Mouse (Mus musculus): ENCODE data around the gene Ttc39b. TPM values are rescaled to one million over a fixed set of nuclear protein-coding genes. Genes with fewer than 3 reads are reported as not detected.

The Ttc39b gene
- polyA plus RNA-seq (2015; fragmentation: Nextera tagmentation; extraction: Ambion mirVana) = 5.6 and 6.0 TPM in 2 replicates

DNA sequence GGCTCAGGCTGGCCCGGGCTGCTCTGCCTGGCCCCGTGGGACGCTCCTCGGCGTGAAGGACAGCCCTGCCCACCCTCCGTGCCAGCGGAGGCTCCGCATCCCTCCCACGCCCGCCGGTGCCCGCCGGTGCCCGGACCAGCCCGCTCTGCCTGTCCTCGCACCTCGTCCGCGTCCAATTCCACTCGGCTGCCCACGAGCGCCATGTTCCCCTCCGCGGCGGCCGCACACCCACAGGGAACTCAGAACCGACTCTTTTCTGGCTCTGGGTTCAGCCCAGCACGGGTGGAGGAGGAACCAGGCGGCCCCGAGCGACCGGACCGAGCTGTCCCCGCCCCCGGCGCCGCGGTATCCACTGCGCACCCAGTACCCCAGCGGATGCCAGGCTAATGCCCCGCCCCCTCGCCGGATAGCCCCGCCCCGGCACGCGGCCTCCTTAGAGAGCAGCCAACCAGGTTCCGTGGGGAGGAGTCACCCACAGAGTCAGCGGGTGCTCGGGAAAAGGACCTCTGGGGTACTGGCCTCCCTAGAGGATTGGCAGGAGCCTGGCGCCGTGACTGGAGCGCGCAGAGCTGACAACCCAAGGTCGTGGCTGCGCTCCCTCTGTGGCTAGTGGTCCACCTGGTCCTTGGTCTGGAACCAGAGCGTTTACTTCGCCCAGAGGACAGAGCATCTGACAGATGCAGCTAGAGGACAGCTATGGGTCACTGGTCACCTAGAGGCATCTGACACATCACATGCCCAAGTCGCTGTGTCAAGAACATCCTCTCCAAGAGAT, at the start of gene Ttc39b:
Gene Ttc39b, minus strand, starts transcription at position 346 of the 775 bp plus-strand sequence.
- peaks cover 12% of the 10 kb centered on the region; the same call in 1 of the 2 replicates for H3K4me1 ChIP-seq
- H3K27ac ChIP-seq = no peak within 1 kb of the TSS
- H3K9ac ChIP-seq = peak within 1 kb of the TSS; percentile 44
- H3K9me3 ChIP-seq = no peaks in the 10 kb centered on the region
- no peaks in the 10 kb centered on the region; the same call in 1 of the 2 replicates for H3K27me3 ChIP-seq (replicated peaks)
- ATAC-seq (replicated peaks) = peak; percentile 99
- no peaks in the 10 kb centered on the region for H3K36me3 ChIP-seq (replicated peaks)
- peak within 1 kb of the TSS; percentile 96 for H3K4me2 ChIP-seq
- WGBS = under 1% methylated on average over 54 of the region's 59 CpGs
- peak within 1 kb of the TSS; percentile 74 for H3K4me3 ChIP-seq

DNA sequence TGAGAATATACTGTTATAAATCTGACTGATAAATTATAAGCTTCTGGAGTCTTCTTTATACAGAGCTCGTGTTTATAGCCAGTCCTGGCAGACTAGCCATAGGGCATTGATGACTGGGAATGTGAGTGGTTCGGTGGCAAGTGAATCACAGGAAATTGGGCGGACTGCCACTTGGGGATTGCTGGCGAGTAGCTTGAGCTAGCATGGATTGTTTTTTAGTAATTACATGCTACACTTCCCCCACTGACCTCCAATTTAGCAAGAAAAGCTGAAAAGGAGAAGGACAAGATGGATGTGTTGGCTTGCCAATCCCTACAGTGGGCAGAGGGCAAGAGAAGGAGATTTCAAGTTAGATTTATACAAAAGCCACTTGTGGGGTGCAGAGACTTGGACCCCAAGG, 49.3 kb upstream of the Ttc39b start:
- WGBS = 73% methylated on average over 4 of the region's 4 CpGs
- Histone ChIP-seq H3K27me3 (replicated peaks) (no peaks in the 10 kb centered on the region), H3K4me1 (no peaks in the 10 kb centered on the region), H3K27ac (no peak overlapping the region), H3K9ac (no peak overlapping the region), H3K4me2 (no peak overlapping the region), H3K36me3 (replicated peaks) (no peaks in the 10 kb centered on the region), H3K4me3 (no peak overlapping the region), H3K9me3 (no peaks in the 10 kb centered on the region)
- ATAC-seq (replicated peaks) = no peak

DNA sequence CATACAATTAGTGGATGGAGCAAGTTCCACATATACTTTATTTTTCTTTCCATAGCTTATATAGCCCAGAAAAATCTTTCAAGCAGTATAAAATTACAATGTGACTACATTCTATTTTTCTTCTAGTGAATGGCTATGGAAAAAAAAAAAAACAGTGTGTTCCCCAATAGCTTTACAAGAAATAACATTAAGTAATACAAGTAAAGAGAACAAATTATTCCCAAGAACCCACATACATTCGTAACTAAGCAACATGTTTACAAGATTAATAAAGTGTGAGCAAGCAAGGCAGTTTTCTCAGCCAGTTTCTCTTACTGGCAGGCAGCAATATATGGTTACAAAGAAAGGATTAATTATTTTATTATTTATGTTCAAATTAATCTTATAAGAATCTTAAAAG, 33.7 kb upstream of the Ttc39b start:
- Histone ChIP-seq H3K4me1 (no peaks in the 10 kb centered on the region), H3K27ac (no peak overlapping the region), H3K4me2 (no peak overlapping the region), H3K9me3 (0 out of 2 replicates have a peak, but pooled peaks cover 3% of the 10 kb centered on the region), H3K4me3 (no peak overlapping the region), H3K9ac (no peak overlapping the region), H3K27me3 (replicated peaks) (no peaks in the 10 kb centered on the region), H3K36me3 (replicated peaks) (no peaks in the 10 kb centered on the region)
- 95% methylated on average over 1 of the region's 1 CpGs for WGBS
- ATAC-seq (replicated peaks) = no peak

DNA sequence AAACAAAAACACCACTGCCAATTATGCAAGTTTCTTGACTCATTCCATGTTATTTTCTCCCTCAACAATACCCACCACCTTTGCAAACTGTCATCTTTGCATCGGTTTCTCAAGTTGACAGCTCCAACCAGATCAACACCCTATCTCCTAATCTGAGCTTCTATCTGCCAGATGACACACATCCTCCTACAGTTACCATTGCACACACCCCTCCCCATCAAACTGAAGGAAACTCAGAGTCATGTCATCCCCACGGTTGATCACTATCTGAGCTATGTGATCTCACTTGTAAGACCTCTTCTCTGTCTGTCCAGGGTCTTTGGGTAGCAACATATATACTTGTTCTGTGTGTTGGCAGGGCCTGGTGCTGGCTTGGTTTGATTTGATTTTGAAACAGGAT, 30.7 kb upstream of the Ttc39b start:
- Histone ChIP-seq H3K27ac (no peak overlapping the region), H3K9ac (no peak overlapping the region), H3K27me3 (replicated peaks) (no peaks in the 10 kb centered on the region), H3K4me2 (no peak overlapping the region), H3K4me3 (no peak overlapping the region), H3K36me3 (replicated peaks) (no peaks in the 10 kb centered on the region), H3K9me3 (no peaks in the 10 kb centered on the region), H3K4me1 (no peaks in the 10 kb centered on the region)
- no peak for ATAC-seq (replicated peaks)
- WGBS = 90% methylated on average over 2 of the region's 2 CpGs

DNA sequence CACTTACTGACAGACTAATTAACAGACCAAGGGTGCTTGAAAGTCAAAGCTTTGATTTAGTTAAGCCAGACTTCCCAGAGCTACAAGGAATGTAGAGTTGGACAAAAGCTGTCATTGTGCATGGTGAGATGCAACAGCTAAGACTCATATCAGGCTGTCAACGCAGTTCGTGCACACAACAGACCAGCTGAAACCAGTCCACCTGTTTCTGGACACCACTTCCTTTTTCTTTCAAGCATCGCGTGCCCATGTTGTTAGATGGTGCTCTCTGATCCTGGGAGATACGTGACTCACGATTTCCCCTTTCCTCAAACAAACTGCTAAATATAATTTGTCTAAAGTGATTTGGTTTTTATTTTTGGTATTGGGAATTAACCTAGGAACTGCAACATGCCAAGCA, 29.9 kb upstream of the Ttc39b start:
- WGBS = 74% methylated on average over 6 of the region's 6 CpGs
- Histone ChIP-seq H3K27me3 (replicated peaks) (no peaks in the 10 kb centered on the region), H3K27ac (no peak overlapping the region)

DNA sequence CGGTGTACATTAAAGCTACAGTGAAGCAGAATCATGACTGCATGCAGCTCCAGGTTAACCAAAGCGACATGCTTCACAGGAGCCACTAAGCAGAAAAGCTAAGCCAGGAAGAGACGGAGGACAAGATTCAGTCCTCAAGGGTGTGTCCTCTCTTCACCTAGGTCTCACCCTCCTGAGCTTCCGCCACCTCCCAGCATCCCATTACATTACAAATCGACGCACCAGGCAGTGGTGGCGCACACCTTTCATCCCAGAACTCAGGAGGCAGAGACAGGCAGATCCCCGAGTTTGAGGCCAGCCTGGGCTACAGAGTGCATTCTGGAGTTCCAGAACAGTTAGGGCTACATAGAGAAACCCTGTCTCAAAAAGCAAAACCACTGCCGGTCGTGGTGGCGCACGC, 29.2 kb upstream of the Ttc39b start:
- no peaks in the 10 kb centered on the region for H3K27me3 ChIP-seq (replicated peaks)
- H3K27ac ChIP-seq = no peak overlapping the region
- no peaks in the 10 kb centered on the region for H3K4me1 ChIP-seq
- no peak overlapping the region for H3K9ac ChIP-seq
- H3K4me2 ChIP-seq = no peak overlapping the region
- no peak overlapping the region for H3K4me3 ChIP-seq
- no peaks in the 10 kb centered on the region for H3K9me3 ChIP-seq
- no peak for ATAC-seq (replicated peaks)
- H3K36me3 ChIP-seq (replicated peaks) = no peaks in the 10 kb centered on the region
- WGBS = 97% methylated on average over 12 of the region's 12 CpGs

More for the DNA sequence above, 29.9 kb upstream of the Ttc39b start:
- no peak for ATAC-seq (replicated peaks)
- Histone ChIP-seq H3K4me3 (no peak overlapping the region), H3K9ac (no peak overlapping the region), H3K36me3 (replicated peaks) (no peaks in the 10 kb centered on the region), H3K9me3 (no peaks in the 10 kb centered on the region), H3K4me2 (no peak overlapping the region), H3K4me1 (no peaks in the 10 kb centered on the region)

DNA sequence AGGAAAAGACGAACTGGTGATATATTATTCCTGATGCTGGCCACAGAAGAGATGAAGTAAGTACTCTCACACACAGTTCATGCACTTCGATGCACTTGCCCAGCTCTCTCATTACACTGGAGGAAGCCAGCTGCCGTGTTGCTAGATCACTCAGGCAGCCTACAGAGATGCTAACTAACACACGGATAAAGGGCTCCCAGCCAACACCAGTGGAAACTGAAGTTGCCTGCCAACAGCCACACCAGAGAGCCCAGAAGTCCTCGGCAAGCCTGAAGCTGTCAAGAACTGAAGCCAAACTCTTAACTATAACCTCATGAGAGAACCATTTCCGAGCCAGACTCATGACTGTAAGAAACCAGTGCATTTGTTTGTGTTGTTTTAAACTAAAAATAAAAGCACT, 26.7 kb upstream of the Ttc39b start:
- 60% methylated on average over 6 of the region's 6 CpGs for WGBS
- H3K27ac ChIP-seq = no peak overlapping the region
- ATAC-seq (replicated peaks) = peak; percentile 60; the same call in 1 of the 2 replicates
- H3K36me3 ChIP-seq (replicated peaks) = no peaks in the 10 kb centered on the region
- H3K27me3 ChIP-seq (replicated peaks) = no peaks in the 10 kb centered on the region
- H3K9ac ChIP-seq = no peak overlapping the region
- no peak overlapping the region for H3K4me2 ChIP-seq
- H3K4me1 ChIP-seq = no peaks in the 10 kb centered on the region
- no peak overlapping the region for H3K4me3 ChIP-seq
- H3K9me3 ChIP-seq = no peaks in the 10 kb centered on the region

DNA sequence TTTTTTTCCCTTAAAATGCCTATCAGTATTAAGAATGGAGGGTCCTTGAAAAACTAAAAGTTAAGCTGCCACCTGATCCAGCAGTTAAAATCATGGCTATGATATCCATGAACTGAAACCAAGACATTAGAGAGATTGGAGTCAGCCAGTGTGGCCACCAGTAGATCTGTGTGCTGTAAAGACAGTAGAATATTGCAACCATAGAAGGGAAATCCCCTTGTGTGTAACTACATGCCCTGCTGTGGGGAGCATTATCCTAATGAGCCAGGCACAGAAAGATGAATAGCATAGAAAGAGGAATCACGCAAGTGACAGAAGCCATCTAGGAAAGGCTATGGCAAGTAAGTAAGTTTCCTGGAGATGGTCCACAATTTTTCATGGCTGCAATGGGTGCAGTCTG, 24.9 kb upstream of the Ttc39b start:
- 93% methylated on average over 1 of the region's 1 CpGs for WGBS
- no peak overlapping the region for H3K9ac ChIP-seq
- no peaks in the 10 kb centered on the region for H3K36me3 ChIP-seq (replicated peaks)
- H3K4me2 ChIP-seq = no peak overlapping the region
- no peak for ATAC-seq (replicated peaks)
- no peaks in the 10 kb centered on the region for H3K27me3 ChIP-seq (replicated peaks)
- H3K27ac ChIP-seq = no peak overlapping the region
- no peak overlapping the region for H3K4me3 ChIP-seq
- no peaks in the 10 kb centered on the region for H3K4me1 ChIP-seq
- H3K9me3 ChIP-seq = no peaks in the 10 kb centered on the region

DNA sequence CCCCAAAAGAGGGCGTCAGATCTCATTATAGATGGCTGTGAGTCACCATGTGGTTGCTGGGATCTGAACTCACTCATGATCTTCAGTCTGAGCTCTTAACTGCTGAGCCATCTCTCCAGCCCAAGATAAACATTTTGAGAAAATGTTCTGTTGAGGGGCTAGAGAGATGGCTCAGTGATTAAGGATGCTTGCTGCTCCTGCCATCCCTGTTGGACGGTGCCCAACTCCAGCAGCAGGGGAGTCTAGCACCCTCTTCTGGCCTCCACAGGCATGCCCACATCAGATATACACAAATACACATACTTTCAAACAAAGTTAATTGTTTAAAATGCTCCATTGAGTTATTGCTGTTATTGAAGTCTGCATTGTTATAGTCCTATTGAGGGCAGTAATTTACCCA, 19.8 kb upstream of the Ttc39b start:
- Histone ChIP-seq H3K4me1 (no peaks in the 10 kb centered on the region), H3K36me3 (replicated peaks) (no peaks in the 10 kb centered on the region), H3K4me3 (no peak overlapping the region), H3K27me3 (replicated peaks) (no peaks in the 10 kb centered on the region), H3K9me3 (no peaks in the 10 kb centered on the region), H3K9ac (no peak overlapping the region), H3K4me2 (no peak overlapping the region), H3K27ac (no peak overlapping the region)
- 63% methylated on average over 2 of the region's 2 CpGs for WGBS
- ATAC-seq (replicated peaks) = no peak

DNA sequence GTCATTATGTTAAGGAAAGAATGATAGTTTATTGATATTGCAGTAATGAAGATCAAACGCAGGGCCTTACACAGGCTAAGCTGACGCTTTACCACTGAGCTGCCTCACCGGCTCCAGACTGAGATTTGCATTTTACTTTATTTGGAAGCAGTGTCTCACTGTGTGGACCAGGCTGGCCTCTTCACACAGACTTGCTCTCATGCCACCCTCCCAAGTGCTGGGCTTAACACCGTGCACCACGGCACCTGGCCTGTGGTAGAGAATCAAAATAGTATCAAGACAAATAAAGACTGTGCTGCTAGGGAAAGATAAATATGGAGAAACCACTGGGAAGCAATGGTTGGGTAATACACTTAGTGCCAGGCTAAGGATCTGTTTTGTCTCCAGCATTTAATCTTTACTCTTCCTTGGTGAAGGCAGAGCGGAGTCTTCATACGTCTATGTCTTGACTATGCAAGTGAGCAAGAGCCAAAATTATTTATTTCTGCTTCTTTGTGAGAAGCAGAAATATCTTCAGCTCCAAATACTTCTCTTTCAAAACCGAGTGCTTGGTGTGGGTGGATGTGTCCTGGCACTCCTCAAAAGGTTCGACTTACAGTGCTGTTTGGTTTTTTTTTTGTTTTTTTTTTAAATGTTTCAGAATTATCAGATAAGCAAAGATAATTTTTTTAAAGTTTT, 19.2 kb upstream of the Ttc39b start:
- no peak for ATAC-seq (replicated peaks)
- no peak overlapping the region for H3K4me2 ChIP-seq

DNA sequence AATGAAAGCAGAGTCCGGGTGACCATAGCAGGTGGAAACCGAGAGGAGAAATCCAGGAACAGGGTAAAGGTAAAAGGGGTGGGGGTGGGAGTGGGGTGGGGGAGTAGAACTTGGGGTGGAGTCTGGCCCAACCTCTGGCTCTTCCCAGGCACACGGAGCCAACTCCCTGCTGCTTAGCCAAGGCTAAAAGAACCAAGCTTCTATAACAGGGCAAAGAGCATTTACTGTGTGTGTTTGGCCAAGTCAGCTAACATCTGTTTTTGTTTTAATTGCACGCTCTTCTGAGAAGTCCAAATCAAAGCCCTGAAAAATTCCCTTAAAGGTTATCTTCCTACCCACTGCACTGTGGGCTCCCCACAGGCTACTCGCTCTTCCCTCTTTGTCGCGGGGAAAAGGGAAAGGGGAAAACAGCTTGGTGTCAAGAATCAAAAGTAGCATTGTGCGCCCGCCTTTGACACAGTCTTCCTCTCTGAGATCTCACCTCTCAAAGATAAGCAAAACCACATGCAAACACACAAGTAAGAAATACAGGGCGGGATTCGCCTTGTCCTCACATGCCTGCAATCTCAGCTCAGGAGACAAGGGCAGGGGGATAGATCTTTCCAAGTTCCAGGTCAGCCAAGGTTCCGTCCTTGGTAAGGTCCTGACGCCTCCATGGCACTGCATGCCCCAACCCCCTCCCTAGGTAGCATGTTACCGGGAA, 18.4 kb upstream of the Ttc39b start:
- H3K27me3 ChIP-seq (replicated peaks) = no peaks in the 10 kb centered on the region
- 67% methylated on average over 14 of the region's 14 CpGs for WGBS

More for the DNA sequence above, 19.2 kb upstream of the Ttc39b start:
- H3K4me1 ChIP-seq = no peaks in the 10 kb centered on the region
- 83% methylated on average over 9 of the region's 9 CpGs for WGBS
- H3K27me3 ChIP-seq (replicated peaks) = no peaks in the 10 kb centered on the region
- H3K27ac ChIP-seq = no peak overlapping the region
- no peak overlapping the region for H3K4me3 ChIP-seq
- no peaks in the 10 kb centered on the region for H3K9me3 ChIP-seq
- no peaks in the 10 kb centered on the region for H3K36me3 ChIP-seq (replicated peaks)
- no peak overlapping the region for H3K9ac ChIP-seq

DNA sequence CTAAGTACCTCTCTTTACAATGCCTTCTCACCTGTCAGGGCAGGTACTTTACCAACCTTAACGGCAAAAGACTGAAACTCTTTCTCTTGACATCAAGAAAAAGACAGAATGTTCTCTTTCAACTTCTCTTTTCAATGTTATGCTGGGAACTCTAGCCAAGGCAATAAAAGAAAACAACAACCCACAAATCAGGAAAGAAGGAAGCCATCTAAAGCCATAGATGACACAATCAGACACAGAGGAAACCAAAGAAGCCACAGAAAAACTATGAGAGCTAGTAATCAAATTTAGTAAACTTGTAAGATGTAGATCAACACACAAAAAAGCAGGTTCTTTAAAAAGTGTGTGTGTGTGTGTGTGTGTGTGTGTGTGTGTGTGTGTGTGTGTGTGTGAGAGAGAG, 15.3 kb upstream of the Ttc39b start:
- no peaks in the 10 kb centered on the region for H3K36me3 ChIP-seq (replicated peaks)
- H3K9ac ChIP-seq = no peak overlapping the region
- H3K4me1 ChIP-seq = no peaks in the 10 kb centered on the region
- no peaks in the 10 kb centered on the region for H3K27me3 ChIP-seq (replicated peaks)
- H3K9me3 ChIP-seq = no peaks in the 10 kb centered on the region
- no peak for ATAC-seq (replicated peaks)
- WGBS = 87% methylated on average over 1 of the region's 1 CpGs
- H3K27ac ChIP-seq = no peak overlapping the region
- H3K4me2 ChIP-seq = no peak overlapping the region
- H3K4me3 ChIP-seq = no peak overlapping the region

More for the DNA sequence above, 18.4 kb upstream of the Ttc39b start:
- no peaks in the 10 kb centered on the region for H3K36me3 ChIP-seq (replicated peaks)
- H3K27ac ChIP-seq = no peak overlapping the region
- no peak for ATAC-seq (replicated peaks)
- H3K4me2 ChIP-seq = no peak overlapping the region
- H3K9ac ChIP-seq = no peak overlapping the region
- H3K4me3 ChIP-seq = no peak overlapping the region
- no peaks in the 10 kb centered on the region for H3K9me3 ChIP-seq
- H3K4me1 ChIP-seq = no peaks in the 10 kb centered on the region

All from midbrain, embryonic 15.5 days (tissue).